Mouse (Mus musculus): ENCODE results near the gene Psmd9.

Gene Psmd9

GRCm38 (mm10) chr5:123137910-123138229 is 31.3 kb upstream of the Psmd9 start:
- DNase-seq: no peak

- DNase-seq: peak; percentile 82 to 88
These were observed 30.8 kb upstream of the Psmd9 start for GRCm38 (mm10) chr5:123138230-123138911.

GRCm38 (mm10) chr5:123138953-123139721 is 30.1 kb upstream of the Psmd9 start:
- peak; percentile 87 to 90 for DNase-seq

- peak in 1 of 2 experiments; percentile 41 for DNase-seq
These were observed 29.2 kb upstream of the Psmd9 start for GRCm38 (mm10) chr5:123139722-123140627.

DNA sequence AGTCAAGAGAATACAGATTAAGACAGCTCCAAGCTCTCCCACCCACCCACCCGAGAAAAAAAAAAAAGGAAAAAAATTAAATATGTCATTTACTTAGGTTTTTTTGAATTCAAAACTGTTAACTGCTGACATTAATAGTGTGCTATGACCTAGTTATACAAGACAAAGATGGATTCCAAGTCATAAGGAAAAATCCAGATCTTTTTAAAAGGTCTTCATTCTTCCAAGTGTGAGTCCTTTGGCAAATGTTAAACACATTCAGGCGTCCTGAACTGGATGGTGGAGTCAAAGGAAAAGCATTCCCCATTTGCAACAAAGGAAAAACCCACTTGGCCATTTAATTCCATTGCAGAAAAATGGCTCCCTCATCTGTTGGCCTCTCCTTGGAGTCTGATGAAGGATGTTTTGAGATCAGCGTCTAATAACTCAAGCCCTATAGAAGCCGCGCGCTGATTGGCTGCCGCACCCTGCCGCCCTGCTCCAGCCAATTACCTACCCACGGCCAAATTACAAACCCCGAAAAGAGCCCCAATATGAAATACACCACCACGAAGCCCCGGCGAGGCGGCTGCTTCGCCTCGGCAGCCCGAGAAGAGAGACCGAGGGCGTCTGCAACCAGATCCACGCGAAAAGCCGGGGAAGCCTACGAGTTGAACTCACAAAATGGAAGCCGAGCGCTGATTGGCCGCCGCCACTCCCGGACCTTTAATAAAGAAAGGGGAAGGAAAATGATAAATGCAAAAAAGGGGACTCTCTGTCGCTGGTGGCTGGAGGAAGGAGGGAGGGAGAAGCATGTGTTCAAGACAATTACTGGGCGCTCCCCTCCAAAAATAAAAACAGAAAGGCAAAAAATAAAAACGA is 28.3 kb upstream of the Psmd9 start:
- peak; percentile 90 to 94 for DNase-seq

DNA sequence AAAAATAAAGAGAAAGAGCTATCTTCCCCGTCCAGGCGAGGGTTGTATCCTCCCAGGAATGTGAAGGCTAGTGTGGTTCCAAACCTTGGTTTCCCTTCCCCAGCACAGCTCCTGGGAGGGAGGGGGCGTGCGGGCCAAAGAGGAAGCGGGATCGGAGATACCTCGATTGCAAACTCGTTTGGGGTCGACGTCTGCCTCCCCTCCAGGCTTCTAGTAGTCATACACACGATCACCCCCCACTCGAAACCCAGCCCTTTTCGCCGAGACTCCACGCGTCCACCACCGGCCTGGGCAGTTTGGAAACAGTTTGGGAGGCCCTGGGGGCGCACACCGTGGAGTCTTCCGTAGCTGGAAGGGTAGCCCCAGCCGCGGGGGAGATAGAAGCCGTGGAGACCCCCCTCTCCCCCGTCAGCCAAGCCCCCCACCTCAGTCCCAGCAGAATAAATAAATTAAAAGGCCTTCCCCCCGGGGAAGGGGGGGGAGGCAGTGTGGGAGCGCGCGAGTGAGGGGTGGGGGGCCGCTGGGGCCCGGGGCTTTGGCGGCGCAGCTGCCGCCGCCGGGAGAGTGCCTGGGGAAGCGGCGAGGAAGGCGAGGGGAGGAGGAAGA is 27.6 kb upstream of the Psmd9 start:
- peak; percentile 73 to 76 for DNase-seq

DNA sequence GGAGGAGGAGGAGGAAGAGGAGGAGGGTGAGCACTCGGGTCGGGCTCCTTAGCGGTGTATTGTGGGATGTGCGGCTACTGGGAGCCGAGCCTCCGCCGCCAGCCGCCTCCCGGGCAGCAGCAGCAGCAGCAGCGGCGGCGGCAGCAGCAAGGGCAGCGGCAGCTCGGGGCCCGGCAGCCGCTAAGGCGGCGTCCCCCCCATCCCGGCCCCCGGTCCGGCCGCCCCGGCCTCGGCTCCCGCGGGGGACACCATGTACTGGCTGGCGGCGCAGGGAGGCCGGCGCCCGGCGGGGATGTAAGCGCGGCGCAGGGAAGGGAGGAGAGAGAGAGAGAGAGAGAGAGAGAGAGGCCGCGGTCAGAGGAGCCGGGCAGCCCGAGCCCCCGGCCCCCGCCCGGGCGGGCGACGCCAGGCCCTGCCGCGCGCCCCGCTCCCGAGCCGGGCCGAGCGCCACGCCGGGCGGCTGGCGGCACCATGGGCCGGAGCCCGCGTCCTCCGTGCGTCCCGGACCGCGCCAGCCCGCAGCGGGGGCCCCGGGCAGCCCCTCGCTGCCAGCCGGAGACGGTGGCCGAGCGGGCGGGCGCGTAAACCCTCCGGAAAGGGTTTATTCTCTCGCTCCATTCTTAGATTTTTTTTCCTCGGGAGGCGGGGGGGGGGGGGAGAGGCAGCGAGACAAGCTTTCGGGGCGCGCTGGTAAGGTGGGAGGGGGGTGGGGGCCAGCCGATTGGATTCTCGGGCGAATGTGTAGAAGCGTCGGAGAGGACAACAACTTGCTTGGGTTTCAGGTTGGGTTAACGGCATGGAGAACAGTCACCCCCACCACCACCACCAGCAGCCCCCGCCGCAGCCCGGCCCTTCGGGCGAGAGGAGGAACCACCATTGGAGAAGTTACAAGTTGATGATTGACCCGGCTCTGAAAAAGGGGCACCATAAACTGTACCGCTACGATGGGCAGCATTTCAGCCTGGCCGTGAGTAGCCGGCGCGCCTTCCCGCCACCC is 26.8 kb upstream of the Psmd9 start, which contains the start of gene Setd1b:
Gene Setd1b, plus strand, starts transcription at position 33 of the 997 bp plus-strand sequence.
- peak; percentile 68 to 80 for DNase-seq

GRCm38 (mm10) chr5:123143251-123143970 is 25.8 kb upstream of the Psmd9 start:
- DNase-seq: peak in 1 of 2 experiments; percentile 51

DNA sequence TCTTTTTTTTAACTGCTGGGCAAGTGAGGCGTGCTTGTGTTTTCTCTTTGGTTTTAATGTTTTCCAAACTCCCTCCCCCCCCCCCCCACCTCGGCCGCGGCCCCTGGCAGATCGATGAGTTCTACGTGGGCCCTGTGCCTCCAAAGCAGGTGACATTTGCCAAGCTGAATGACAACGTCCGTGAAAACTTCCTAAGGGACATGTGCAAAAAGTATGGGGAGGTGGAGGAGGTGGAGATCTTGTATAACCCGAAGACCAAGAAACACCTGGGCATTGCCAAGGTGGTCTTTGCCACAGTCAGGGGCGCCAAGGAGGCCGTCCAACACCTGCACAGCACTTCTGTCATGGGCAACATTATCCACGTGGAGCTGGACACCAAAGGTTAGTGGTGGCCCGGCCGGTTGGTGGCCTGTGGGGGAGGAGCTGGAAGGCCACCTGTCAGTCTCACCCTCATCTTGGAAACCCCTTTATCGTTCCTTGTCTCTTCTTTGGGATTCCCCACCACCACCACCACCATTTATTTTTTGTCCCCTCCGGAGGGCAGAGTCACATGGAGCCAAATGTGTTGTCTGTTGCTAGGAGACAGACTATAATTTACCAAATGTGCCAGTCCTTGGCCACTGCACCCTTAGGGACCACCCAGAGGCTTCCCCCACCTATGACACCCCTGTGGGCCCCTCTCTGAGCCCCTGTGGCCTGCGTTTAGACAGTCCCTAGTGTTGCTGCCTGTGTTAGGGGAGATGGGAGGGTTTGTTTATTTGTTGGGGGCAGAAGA is 25.1 kb upstream of the Psmd9 start:
- DNase-seq: peak in 1 of 2 experiments; percentile 24

DNA sequence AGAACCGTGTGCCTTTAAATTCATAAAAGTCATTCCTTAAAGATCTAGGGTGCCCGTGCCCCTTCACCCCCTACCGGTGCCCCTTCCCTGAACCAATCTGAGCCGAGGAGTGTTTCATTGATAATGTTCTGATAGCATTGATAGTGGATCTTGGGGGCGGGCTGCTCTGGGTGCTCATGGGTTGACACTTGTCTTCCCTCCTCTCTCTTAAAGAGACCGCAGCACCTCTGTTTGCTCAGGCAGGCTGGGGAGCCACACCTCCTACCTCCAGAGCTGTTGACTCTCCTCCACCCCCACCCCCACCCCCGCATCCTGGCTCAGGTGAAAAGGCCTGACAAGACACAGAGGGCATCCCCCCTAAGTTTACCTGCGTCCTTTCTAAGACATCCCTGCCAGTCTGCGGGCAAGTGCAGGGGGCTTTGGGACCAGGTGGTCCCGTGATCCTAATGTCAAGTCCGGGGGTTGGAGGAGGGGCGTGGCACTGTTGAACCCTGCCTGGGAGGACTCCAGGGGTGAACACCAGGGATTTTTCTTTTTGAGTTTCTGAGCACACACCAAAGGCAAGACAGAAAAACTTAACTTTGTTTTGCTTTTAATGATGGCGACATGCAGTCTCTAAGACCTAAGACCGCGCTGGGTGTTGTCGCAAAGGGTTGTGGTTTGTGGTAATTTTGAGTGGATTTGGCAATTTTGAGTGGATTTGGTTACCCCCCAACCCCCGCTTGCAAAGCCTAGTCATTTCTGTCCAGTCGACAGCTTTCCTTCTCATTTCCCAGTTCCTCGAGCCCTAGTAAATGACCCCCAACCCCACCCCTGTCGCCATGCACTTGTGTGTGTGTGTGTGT is 24.2 kb upstream of the Psmd9 start:
- peak in 1 of 2 experiments; percentile 31 for DNase-seq

DNA sequence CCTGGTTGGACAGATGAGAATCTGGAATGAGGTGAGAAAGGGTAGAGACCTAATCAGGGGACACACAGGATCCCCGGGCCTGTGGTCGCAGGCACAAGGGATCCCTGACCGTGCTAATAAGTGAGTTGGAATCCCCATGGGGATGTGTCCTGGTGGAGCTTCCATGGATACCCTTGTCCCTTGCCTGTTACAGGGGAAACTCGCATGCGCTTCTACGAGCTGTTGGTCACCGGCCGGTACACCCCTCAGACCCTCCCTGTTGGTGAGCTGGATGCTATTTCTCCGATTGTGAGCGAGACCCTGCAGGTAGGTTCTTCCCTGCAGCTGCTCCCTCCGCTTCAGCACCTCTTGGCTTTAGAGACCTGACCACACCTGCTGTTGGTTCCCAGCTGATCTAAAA is 22.9 kb upstream of the Psmd9 start:
- DNase-seq: peak in 1 of 2 experiments; percentile 18

- no peak for DNase-seq
These were observed 21.6 kb upstream of the Psmd9 start for GRCm38 (mm10) chr5:123147569-123147968.

DNA sequence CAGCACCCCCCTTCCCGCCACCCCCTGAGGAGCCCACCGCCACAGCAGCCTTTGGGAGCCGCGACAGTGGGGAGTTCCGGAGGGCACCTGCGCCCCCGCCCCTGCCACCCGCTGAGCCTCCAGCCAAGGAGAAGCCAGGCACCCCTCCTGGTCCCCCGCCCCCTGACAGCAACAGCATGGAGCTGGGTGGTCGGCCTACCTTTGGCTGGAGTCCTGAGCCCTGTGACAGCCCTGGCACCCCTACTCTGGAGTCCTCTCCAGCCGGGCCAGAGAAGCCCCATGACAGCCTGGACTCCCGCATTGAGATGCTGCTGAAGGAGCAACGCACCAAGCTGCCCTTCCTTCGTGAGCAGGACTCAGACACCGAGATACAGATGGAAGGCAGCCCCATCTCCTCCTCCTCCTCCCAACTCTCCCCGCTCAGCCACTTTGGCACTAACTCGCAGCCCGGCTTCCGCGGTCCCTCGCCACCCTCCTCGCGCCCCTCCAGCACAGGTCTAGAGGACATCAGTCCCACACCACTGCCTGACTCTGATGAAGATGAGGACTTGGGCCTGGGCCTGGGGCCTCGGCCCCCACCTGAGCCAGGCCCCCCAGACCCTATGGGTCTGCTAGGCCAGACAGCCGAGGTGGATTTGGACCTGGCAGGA is 21.0 kb upstream of the Psmd9 start:
- DNase-seq: peak in 1 of 2 experiments; percentile 31

DNA sequence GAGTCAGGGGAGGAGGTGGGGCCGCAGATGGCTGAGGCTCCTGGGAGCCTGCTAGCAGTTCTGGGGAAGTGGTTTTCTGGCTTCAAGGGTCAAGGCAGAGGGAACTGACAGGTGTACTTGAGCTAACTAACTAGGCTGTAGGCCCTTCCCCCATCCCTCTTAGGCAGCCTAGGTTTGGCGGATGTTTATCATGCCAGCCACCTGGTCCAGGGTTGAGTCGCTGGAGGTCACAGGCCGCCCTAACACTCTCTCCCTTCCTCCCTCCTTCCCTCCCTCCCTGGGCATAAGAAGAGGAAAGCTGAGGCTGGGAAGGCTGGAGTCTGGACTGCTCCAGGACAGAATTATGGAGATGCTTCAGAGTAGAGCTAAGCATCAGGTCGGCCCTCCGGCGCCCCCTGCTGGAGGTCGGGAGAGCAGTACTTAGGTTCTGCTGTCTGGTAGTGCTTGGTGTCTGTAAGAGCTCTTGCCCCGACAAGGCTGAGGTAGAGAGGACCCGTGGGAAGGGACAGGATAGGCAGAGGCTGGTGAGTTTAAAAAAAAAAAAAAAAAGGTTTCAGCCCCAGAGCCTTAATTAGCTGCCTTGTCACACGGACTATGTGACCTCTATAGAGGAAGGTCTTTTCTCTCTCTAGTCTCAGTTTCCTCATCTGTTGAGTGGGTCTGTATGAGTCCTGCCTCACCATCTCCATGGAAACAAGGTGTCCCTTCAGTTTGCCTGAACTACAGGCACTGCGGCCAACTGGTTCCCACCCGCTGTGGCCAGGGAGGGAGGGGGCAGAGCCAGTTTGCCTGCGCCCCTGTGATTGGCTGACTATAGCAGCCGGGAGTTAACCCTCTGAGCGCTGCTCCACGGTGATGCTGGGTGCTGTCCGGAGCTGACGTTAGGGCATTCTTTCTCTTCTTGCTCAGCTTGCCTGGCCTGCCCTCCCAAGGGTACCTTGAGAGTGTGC is 19.5 kb upstream of the Psmd9 start:
- peak; percentile 91 to 92 for DNase-seq

- peak; percentile 46 to 48 for DNase-seq
These were observed 18.6 kb upstream of the Psmd9 start for GRCm38 (mm10) chr5:123150641-123151040.

DNA sequence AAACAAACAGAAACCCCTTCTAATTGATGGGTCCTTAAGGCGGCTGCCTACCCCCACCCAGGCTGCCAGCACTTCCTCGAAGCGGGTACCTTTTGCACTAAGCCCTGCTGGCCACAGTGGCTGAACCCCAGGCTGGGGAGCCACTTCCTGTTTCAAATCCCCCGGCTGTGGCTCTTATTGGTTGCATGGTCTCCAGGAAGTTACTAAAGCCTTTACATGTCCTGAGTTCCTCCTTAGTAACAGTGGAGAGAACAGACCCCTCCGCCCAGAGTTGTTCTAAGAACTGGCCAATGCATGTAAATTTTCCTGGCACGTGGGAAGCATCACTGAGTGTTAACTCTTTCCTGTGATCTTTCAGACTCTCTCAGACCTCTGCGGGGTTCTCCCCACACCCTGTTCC is 18.1 kb upstream of the Psmd9 start:
- DNase-seq: peak; percentile 73 to 76
